Mouse (Mus musculus): Measurements from ENCODE around the gene Zfp663.

DNA sequence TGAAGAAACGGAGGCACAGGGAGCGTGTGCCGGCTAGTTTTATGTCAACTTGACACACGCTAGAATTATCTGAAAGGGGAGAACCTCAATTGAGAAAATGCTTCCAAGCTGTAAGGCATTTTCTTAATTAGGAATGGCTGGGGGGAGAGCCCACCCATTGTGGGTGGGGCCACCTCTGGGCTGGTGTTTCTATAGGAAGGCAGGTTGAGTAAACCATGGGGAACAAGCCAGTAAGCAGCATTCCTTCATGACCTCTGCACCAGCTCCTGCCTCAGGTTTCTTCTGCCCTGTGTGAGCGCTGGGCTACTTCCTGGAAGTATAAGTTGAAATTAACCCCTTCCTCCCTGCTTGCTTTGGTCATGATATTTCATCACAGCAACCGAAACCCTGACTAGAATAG, 47.3 kb upstream of the Zfp663 start:
- TF ChIP-seq USF1 (IDR thresholded peaks at IDR 0.05; ENCODE audit: low read depth, low read length) (no peak), GATA1 (IDR thresholded peaks at IDR 0.05; ENCODE audit: low read depth, low read length) (no peak), CTCF (IDR thresholded peaks at IDR 0.05 in 2 of 3, conservative IDR thresholded peaks at IDR 0.05 in 1 of 3; ENCODE audit: control insufficient read depth in 1 of 3, insufficient read depth in 1 of 3, low read depth in 2 of 3, low read length in 3 of 3, poor library complexity in 1 of 3, severe bottlenecking in 1 of 3) (no peak), POLR2A (IDR thresholded peaks at IDR 0.05; ENCODE audit: control insufficient read depth in 1 of 2, insufficient read depth in 1 of 2, low read depth in 1 of 2, low read length in 2 of 2, poor library complexity in 1 of 2) (no peak), ZKSCAN1 (IDR thresholded peaks at IDR 0.05; ENCODE audit: low read depth, low read length) (no peak), UBTF (IDR thresholded peaks at IDR 0.05; ENCODE audit: borderline replicate concordance, insufficient read depth, low read depth, low read length) (no peak), BHLHE40 (IDR thresholded peaks at IDR 0.05; ENCODE audit: borderline replicate concordance, low read depth, low read length) (no peak), MEF2A (IDR thresholded peaks at IDR 0.05; ENCODE audit: extremely low read depth, insufficient replicate concordance, low read depth, low read length, poor library complexity, severe bottlenecking) (no peak), POLR2AphosphoS5 (IDR thresholded peaks at IDR 0.05; ENCODE audit: borderline replicate concordance, low read depth, low read length) (no peak), MAX (IDR thresholded peaks at IDR 0.05; ENCODE audit: low read length) (no peak)

All from MEL (cell line).